Mouse (Mus musculus) CD4-positive, CD25-positive, alpha-beta regulatory T cell, adult 9 weeks (primary cell): ENCODE results near the gene Kcns3. TPM values are rescaled to one million over a fixed set of nuclear protein-coding genes. Genes with fewer than 3 reads are reported as not detected.

Experiments
- polyA plus RNA-seq: library from polyadenylated mRNA; unstranded; fragments of 100-300 nt; shearing (Covaris generic); gene quantifications from one replicate; pipeline ENCODE4 v1.2.1, GENCODE M21; 2017

The Kcns3 gene
- polyA plus RNA-seq, result not detected

DNA sequence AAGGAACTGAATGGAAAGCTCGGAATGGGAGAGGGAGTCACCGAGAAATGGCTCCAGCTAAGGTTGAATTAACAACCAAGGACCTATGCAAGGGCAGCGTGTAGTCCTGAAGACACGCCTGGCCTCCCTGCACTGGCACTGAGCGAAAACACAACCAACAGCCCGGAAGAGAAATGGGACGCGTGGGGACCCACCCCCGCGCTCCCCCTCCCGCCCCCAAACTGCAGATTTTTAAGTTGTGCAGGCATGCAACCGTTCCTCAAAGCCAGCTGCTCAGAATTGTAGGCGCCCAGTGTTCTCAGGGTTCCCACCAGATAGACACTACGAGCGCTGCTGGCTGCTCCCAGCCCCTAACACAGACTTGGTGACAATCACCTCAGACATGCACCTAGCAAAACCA is at the start of gene Kcns3:
Gene Kcns3, minus strand, starts transcription at position 42 of the 400 bp plus-strand sequence.

Other genes with a start within 250 kb of the Kcns3 start
- 0.47 TPM for gene Msgn1, start 57.9 kb upstream of the Kcns3 start, polyA plus RNA-seq
- gene Gen1, start 114.7 kb upstream of the Kcns3 start, polyA plus RNA-seq, result 1.5 TPM
- 186 TPM for gene Smc6, start 114.8 kb upstream of the Kcns3 start, polyA plus RNA-seq